In genomic region chr13:28959458-28959978, GRCm38 (mm10) we compare ENCODE assay signal across 8 mouse cellular contexts. TPM values are rescaled to one million over a fixed set of nuclear protein-coding genes. Genes with fewer than 3 reads are reported as not detected.
DNase-seq lines count a peak whose midpoint lies in the region; ATAC-seq lines count a peak whose summit lies in the region.

No protein-coding gene starts in this region.

- H3K9me3 ChIP-seq in embryonic facial prominence, embryonic 10.5 days, result no peaks in the 10 kb centered on the region
- H3K9me3 ChIP-seq in intestine, embryonic 15.5 days, result no peaks in the 10 kb centered on the region

- H3K9ac ChIP-seq in intestine, embryonic 15.5 days, result peak overlapping the region; percentile 69

- WGBS in embryonic facial prominence, embryonic 10.5 days, result 2% methylated on average over 31 of the region's 31 CpGs
- 2% methylated on average over 31 of the region's 31 CpGs for WGBS in intestine, embryonic 15.5 days

- H3K27me3 ChIP-seq in embryonic facial prominence, embryonic 10.5 days (replicated peaks; ENCODE audit: low read depth, poor library complexity, severe bottlenecking), result 0 out of 2 replicates have a peak, but pooled peaks cover 5% of the 10 kb centered on the region
- no peaks in the 10 kb centered on the region for H3K27me3 ChIP-seq in intestine, embryonic 15.5 days (replicated peaks)

- peak overlapping the region; percentile 93 for H3K27ac ChIP-seq in embryonic facial prominence, embryonic 10.5 days (replicated peaks)
- H3K27ac ChIP-seq in intestine, embryonic 15.5 days, result peak overlapping the region; percentile 95

- intact Hi-C loops in left cerebral cortex, postnatal 36 days (cut with DNase I), result loop anchor here (2.0 to 10.0 kb wide), 4 partner anchors 205 to 875 kb away; no protein-coding TSS in a partner anchor

- H3K4me3 ChIP-seq in embryonic facial prominence, embryonic 10.5 days, result peak overlapping the region; percentile 76
- peak overlapping the region; percentile 59 for H3K4me3 ChIP-seq in intestine, embryonic 15.5 days (replicated peaks)

- DNase-seq in adrenal gland, postnatal 14 days, result peak; percentile 90
- peak; percentile 87 for DNase-seq in embryonic facial prominence, embryonic 10.5 days (ENCODE audit: low spot score)
- DNase-seq in gastrocnemius, postnatal 4 days (ENCODE audit: low spot score in 2 of 2), result peak; percentile 76 to 84
- peak; percentile 83 to 85 for DNase-seq in left cerebral cortex, postnatal 36 days (ENCODE audit: low spot score in 2 of 2)
- DNase-seq in mesoderm, embryonic 11.5 days (ENCODE audit: low read depth, low spot score), result peak; percentile 85
- DNase-seq in right cerebral cortex, postnatal 25 days, result peak; percentile 85
- peak; percentile 89 for DNase-seq in urinary bladder, postnatal 14 days (ENCODE audit: low spot score)

- no peaks in the 10 kb centered on the region for H3K36me3 ChIP-seq in embryonic facial prominence, embryonic 10.5 days (replicated peaks)
- H3K36me3 ChIP-seq in intestine, embryonic 15.5 days, result no peaks in the 10 kb centered on the region

- H3K4me1 ChIP-seq in embryonic facial prominence, embryonic 10.5 days, result peaks cover 23% of the 10 kb centered on the region
- H3K4me1 ChIP-seq in intestine, embryonic 15.5 days (replicated peaks), result 0 out of 2 replicates have a peak, but pooled peaks cover 4% of the 10 kb centered on the region

- H3K4me2 ChIP-seq in intestine, embryonic 15.5 days (replicated peaks), result peak overlapping the region; percentile 95

- peak; percentile 88 for ATAC-seq in intestine, embryonic 15.5 days

RNA-seq across cellular contexts. Expression of gene Sox4, which starts 6.0 kb away (rescaled TPM):
- 27.6 and 28.0 TPM in 2 replicates for total RNA-seq in adrenal gland, postnatal 14 days (2021)
- 69.6 and 73.2 TPM in 2 replicates for polyA plus RNA-seq in embryonic facial prominence, embryonic 10.5 days (2016; fragmentation: Nextera tagmentation; extraction: Ambion mirVana)
- 10 to 100 TPM; 51.8 to 52.8 TPM for total RNA-seq in gastrocnemius, postnatal 4 days (2021)
- polyA plus RNA-seq in intestine, embryonic 15.5 days (2015; fragmentation: Nextera tagmentation; extraction: Ambion mirVana), result 32.2 and 38.7 TPM in 2 replicates
- total RNA-seq in left cerebral cortex, postnatal 36 days (2021), result 10 to 100 TPM; 21.9 to 24.1 TPM

Comparison
In these comparisons a context has a peak if more than half of its experiments do, and no peak if none do; other contexts are left out.
1. Peak in every context shown above with its lines: DNase-seq, ATAC-seq, H3K4me3 ChIP-seq and H3K27ac ChIP-seq.